Mouse (Mus musculus) small intestine, adult 2 months (tissue): ENCODE measurements at regions not wholly inside any gene's neighbourhood (a gene's known extent, or its start where the extent isn't known, plus 50 kb on each side); places are given as distances from the start of the nearest gene placed in this dataset.

Source experiments
- H3K27ac ChIP-seq: fragments of 200-500 bp; 2 replicates; pipeline ENCODE4 v1.5.1; 2012; ENCODE audit warnings: low read depth, low read length, control low read depth, inconsistent platforms; ENCODE audit not compliant: insufficient read depth
- H3K27me3 ChIP-seq: fragments of 200-500 bp; 2 replicates; pipeline ENCODE4 v1.6.1; 2012; ENCODE audit warnings: mild to moderate bottlenecking, moderate library complexity, low read length, inconsistent platforms; ENCODE audit not compliant: control insufficient read depth, insufficient read depth
- H3K36me3 ChIP-seq: fragments of 200-500 bp; 2 replicates; pipeline ENCODE4 v1.6.1; 2012; ENCODE audit warnings: mild to moderate bottlenecking, low read length, control low read depth, inconsistent platforms; ENCODE audit not compliant: control insufficient read depth, insufficient read depth
- H3K4me1 ChIP-seq: fragments of 200-500 bp; 2 replicates; pipeline ENCODE4 v1.6.1; 2012; ENCODE audit warnings: low read length, inconsistent platforms, mixed read lengths; ENCODE audit not compliant: control insufficient read depth, insufficient read depth, insufficient read length
- H3K4me3 ChIP-seq: fragments of 200-500 bp; 2 replicates; pipeline ENCODE4 v1.5.1; 2012; ENCODE audit warnings: low read depth, mild to moderate bottlenecking, control low read depth, inconsistent platforms, low read length, moderate library complexity
- CTCF ChIP-seq: fragments of 200-500 bp; IDR thresholded peaks from 2 replicates; pipeline ENCODE4 v1.5.1; 2012; ENCODE audit warnings: low read depth, mild to moderate bottlenecking, control low read depth, inconsistent platforms, low read length, moderate library complexity, mixed read lengths; ENCODE audit not compliant: insufficient replicate concordance, insufficient read length; ENCODE audit errors: extremely low read depth
- POLR2A ChIP-seq: fragments of 200-500 bp; IDR thresholded peaks from 2 replicates; pipeline ENCODE4 v1.6.1; 2012; ENCODE audit warnings: low read depth, mild to moderate bottlenecking, control low read depth, inconsistent platforms, low read length, moderate library complexity
- WGBS: fragments of 180-500 bp; shearing (Covaris S2); methylation state at CpG from one replicate; pipeline ENCODE4 v1.1.7; 2018; 5-methylcytosine and 5-hydroxymethylcytosine counted together

DNA sequence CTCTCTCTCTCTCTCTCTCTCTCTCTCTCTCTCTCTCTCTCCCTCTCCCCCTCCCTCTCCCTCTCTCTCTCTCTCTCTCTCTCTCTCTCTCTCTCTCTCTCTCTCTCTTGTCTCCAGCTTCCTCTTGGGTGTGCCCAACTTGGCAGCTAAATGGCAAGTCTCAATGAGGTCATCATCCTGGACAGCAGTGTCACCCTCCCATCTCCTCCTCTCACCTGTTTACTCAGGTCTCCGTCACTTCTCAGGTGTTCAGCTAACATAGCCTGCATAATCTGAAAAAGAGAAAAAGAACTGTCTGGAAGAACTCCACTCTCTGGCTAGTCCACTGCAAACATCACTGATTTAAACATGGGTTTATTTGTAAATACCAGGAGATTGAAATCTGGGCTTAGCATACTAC lies 89.1 kb downstream of the Edn1 start:
- H3K4me1 ChIP-seq, result no peaks in the 10 kb centered on the region
- WGBS, result 66% methylated on average over 1 of the region's 1 CpGs
- no peaks in the 10 kb centered on the region for H3K27me3 ChIP-seq
- H3K4me3 ChIP-seq, result no peak overlapping the region
- TF ChIP-seq CTCF (no peak), POLR2A (no peak)
- H3K27ac ChIP-seq, result no peak overlapping the region
- H3K36me3 ChIP-seq, result no peaks in the 10 kb centered on the region

DNA sequence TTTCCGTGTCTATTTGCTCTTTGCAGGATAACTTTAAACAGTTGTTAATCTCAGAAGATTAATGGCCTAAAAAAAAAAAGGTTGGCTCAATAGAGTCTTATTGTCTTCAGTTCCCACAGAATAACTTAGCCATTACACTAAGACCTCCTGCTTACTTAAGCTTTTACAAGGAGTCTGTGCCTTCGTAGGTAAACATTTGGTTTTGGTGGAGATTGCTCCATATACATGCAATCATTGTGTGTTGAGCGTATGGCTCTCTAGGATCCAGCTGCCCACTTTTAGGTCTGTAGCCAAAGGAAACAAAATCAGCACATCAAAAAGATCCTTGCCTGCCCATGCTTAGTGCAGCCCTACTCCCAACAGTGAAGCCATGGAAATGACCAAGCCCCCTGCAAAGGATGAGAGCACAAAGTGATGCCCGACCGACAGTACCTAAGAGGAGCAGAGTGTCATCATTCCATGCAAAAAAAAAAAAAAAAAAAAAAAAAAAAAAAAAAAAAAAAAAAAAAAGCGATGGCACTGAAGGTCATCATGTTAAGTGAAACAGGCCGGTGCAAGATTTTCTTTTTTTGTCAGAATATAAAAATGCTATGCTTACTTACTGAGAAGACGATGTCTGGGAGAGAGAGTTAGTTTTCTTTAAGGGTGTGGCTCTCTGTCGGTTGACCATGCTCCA lies 90.2 kb downstream of the Edn1 start:
- no peak for TF ChIP-seq CTCF
- TF ChIP-seq POLR2A, result no peak

DNA sequence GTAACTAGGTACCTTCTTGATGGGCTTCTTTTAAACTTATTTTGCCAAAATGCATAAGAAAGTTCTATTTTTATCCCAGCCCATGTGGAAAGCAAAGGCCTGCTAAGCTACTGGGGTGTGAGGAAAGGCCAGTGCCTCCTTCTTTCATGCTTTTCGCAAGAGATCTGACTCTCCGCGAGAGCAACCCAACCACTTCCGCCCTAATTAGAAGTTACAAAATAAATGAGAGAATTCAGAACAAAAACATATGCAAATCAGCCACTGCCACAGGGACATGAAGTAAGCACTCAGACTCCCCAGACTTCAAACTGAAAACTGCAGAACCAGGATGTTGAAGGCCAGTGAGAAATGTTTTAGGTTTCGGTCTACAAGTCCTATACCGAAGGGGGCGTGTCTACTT lies 91.4 kb downstream of the Edn1 start:
- Histone ChIP-seq H3K4me1 (no peaks in the 10 kb centered on the region), H3K27me3 (no peaks in the 10 kb centered on the region), H3K27ac (no peak overlapping the region), H3K4me3 (no peak overlapping the region), H3K36me3 (no peaks in the 10 kb centered on the region)
- 95% methylated on average over 7 of the region's 7 CpGs for WGBS
- TF ChIP-seq CTCF (no peak), POLR2A (no peak)

More for the DNA sequence above, 90.2 kb downstream of the Edn1 start:
- H3K4me3 ChIP-seq, result no peak overlapping the region
- no peak overlapping the region for H3K27ac ChIP-seq
- 73% methylated on average over 9 of the region's 9 CpGs for WGBS
- no peaks in the 10 kb centered on the region for H3K27me3 ChIP-seq
- H3K4me1 ChIP-seq, result no peaks in the 10 kb centered on the region
- H3K36me3 ChIP-seq, result no peaks in the 10 kb centered on the region

DNA sequence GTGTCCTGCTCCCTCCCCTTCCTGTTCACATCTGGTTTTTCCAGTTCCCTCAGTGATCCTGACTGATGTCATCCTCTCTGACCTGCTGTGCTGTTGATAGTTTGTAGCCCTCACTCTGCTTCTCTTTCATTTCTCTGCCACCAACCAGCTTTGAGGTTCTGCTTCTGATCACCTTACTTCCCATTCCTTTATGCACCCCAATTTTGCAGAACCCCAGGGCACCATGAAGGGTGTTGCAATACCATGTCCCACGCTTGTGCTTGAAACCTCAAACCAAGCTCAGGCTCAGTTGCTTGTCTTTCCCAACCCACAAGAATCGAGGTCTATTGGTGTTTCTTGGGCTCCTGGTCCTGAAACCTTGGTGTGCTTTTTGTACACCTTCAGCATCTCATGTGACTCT lies 93.3 kb downstream of the Edn1 start:
- Histone ChIP-seq H3K27ac (no peak overlapping the region), H3K4me1 (no peaks in the 10 kb centered on the region), H3K27me3 (no peaks in the 10 kb centered on the region), H3K36me3 (no peaks in the 10 kb centered on the region), H3K4me3 (no peak overlapping the region)
- TF ChIP-seq CTCF, result no peak
- no peak for TF ChIP-seq POLR2A
- 68% methylated on average over 2 of the region's 2 CpGs for WGBS

DNA sequence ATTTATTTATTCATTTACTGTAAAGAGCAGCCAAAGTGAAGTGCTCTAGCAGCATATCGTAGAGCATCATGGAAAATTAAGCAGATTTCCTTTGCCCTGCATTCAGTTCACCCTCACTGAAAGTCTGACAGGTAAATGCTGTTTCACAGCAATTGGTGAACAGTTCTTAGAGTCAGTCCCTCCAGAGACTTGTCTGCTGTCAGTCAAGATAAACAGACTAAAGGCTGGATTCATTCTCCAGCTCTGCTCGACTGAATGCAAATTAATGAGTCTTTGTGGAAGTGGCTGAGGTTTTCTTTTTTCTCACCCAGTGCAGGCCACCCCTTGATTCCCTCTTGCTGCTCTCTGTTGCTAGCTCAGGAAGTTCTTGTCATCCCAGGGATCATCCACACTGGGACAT lies 100.2 kb downstream of the Edn1 start:
- no peaks in the 10 kb centered on the region for H3K36me3 ChIP-seq
- 61% methylated on average over 2 of the region's 2 CpGs for WGBS
- H3K27me3 ChIP-seq, result no peaks in the 10 kb centered on the region
- no peak overlapping the region for H3K4me3 ChIP-seq
- no peak for TF ChIP-seq CTCF
- TF ChIP-seq POLR2A, result no peak
- no peaks in the 10 kb centered on the region for H3K4me1 ChIP-seq
- H3K27ac ChIP-seq, result no peak overlapping the region

DNA sequence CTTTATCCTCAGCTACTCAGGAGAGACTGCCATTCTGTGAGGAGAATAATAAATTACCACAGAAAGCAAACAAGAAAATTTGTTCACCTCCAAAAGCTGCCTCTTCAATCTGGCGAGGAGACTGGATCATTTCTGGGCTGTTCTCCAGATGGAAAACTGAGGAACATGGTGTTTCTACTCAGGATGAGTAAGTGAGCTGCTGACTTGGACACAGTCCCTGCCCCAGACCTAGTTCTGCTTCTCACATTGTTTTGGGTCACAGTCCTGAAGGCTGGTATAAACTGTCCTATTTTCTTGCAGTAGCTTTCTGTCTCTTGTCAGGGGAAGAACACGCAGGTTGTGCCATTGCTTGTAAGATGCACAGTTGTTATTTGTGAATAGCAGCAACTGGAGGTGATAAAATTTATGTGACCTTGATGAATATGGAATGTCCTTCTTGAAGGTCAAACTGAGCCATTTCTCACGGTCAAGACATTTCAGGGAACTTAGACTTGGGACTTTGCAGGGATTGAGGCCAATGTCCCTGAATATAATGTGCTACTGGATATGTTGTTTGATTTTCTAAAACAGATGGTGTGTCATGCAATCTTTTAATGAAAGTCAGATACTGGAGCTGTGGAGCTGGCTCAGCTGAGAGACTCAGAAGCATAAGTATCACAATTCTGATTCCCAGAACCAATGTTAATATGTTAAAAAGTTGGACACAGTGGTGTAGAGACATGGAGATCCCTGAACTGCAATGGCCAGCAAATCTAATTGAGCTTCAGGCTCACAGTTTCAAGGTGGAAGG lies 102.2 kb downstream of the Edn1 start:
- no peaks in the 10 kb centered on the region for H3K27me3 ChIP-seq
- TF ChIP-seq CTCF (no peak), POLR2A (no peak)
- 67% methylated on average over 3 of the region's 3 CpGs for WGBS

DNA sequence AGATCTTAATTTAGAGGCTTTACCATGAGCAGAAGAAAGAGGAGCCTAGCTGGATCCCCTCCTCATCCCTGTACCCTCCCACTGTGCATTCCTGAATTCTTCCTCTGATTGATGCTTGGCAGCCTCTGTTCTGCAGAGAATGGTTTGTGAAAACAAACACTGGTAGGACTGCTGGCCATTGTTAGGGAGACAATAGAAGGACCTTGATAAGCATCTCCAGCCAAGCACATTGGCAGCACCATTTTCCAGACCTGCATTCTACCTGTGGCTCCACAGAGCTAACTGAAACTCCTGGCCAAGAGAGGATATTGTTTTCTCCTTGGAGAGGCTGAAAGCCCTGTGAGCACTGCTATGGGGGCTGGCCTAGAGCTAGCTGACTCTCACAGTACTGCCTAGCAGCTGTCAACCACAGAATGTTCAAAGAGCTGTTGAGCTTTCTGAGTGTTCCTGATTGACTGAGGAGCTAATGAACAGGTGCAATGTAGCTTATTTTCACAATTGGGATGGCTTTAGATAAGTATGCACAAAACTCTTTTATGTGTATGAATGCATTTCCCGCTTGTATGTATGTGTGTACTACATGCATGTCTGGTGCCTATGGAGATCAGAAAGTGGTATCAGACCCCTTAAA lies 111.5 kb downstream of the Edn1 start:
- Histone ChIP-seq H3K4me1 (no peaks in the 10 kb centered on the region), H3K27ac (no peak overlapping the region), H3K27me3 (no peaks in the 10 kb centered on the region), H3K36me3 (no peaks in the 10 kb centered on the region), H3K4me3 (no peak overlapping the region)
- no peak for TF ChIP-seq CTCF
- no peak for TF ChIP-seq POLR2A
- WGBS, result 92% methylated on average over 1 of the region's 1 CpGs

More for the DNA sequence above, 102.2 kb downstream of the Edn1 start:
- H3K4me1 ChIP-seq, result no peaks in the 10 kb centered on the region
- no peaks in the 10 kb centered on the region for H3K36me3 ChIP-seq
- H3K4me3 ChIP-seq, result no peak overlapping the region
- no peak overlapping the region for H3K27ac ChIP-seq
